Mouse (Mus musculus) intestine, postnatal 0 days (tissue): ENCODE measurements at regions not wholly inside any gene's neighbourhood (a gene's known extent, or its start where the extent isn't known, plus 50 kb on each side); places are given as distances from the start of the nearest gene placed in this dataset.

ENCODE experiments used
- ATAC-seq: fragments of 200-750 bp; cut with Nextera tagmentation; 2 replicates; pipeline ENCODE4 v1.8.0; 2017; ENCODE audit warnings: mild to moderate bottlenecking, moderate TSS enrichment, moderate library complexity
- H3K27ac ChIP-seq: fragments of 300-500 bp; sonication (generic); 2 replicates; pipeline ENCODE4 v1.5.1; 2014; ENCODE audit warnings: mild to moderate bottlenecking, low read depth, low read length, moderate library complexity
- H3K27me3 ChIP-seq: fragments of 300-500 bp; sonication (generic); replicated peaks from 2 replicates; pipeline ENCODE4 v1.6.1; 2014; ENCODE audit warnings: low read length, mixed read lengths; ENCODE audit not compliant: control insufficient read depth, insufficient read depth
- H3K36me3 ChIP-seq: fragments of 300-500 bp; sonication (generic); 2 replicates; pipeline ENCODE4 v1.6.1; 2014; ENCODE audit warnings: mild to moderate bottlenecking, moderate library complexity; ENCODE audit not compliant: control insufficient read depth, insufficient read depth
- H3K4me1 ChIP-seq: fragments of 300-500 bp; sonication (generic); replicated peaks from 2 replicates; pipeline ENCODE4 v1.6.1; 2014; ENCODE audit warnings: antibody characterized with exemption, low read length, mixed read lengths; ENCODE audit not compliant: control insufficient read depth, insufficient read depth
- H3K4me2 ChIP-seq: fragments of 300-500 bp; sonication (generic); replicated peaks from 2 replicates; pipeline ENCODE4 v1.6.1; 2014; ENCODE audit warnings: low read depth, mild to moderate bottlenecking, moderate library complexity
- H3K4me3 ChIP-seq: fragments of 300-500 bp; sonication (generic); 2 replicates; pipeline ENCODE4 v1.5.1; 2014; ENCODE audit warnings: low read depth, low read length
- H3K9ac ChIP-seq: fragments of 300-500 bp; sonication (generic); 2 replicates; pipeline ENCODE4 v1.6.1; 2014; ENCODE audit warnings: mild to moderate bottlenecking, low read depth, low read length
- H3K9me3 ChIP-seq: fragments of 300-500 bp; sonication (generic); 2 replicates; pipeline ENCODE4 v1.6.1; 2016; ENCODE audit warnings: mixed run types; ENCODE audit not compliant: control insufficient read depth
- CTCF ChIP-seq: sonication (generic); IDR thresholded peaks from 2 replicates; pipeline ENCODE4 v1.5.1; 2016; ENCODE audit warnings: low read depth, mild to moderate bottlenecking, control low read depth, antibody characterized with exemption, moderate library complexity
- WGBS: fragments of 180-500 bp; shearing (Covaris S2); extraction: QIAGEN DNeasy Blood & Tissue Kit; methylation state at CpG from one replicate; pipeline ENCODE4 v1.1.7; 2014; 5-methylcytosine and 5-hydroxymethylcytosine counted together

DNA sequence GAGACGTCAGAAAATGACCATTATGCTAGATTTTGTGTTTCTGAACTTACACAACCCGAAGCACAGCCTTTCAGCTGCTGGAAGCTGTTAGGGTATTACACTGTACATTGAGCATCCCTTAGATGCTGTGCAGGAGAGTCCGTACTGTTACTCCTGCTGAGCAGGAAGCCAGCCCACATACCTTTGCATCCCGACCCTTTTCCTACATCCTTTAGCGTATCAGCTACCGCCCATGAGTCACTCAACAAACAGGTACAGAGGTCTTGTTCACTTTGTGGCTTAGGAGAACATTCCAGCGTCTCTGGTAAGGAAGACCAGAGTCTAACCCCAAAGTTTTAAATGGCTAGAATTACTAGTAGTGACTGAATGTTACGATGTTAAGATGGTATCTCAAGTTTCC is 311.4 kb upstream of the Pitrm1 start:
- Histone ChIP-seq H3K27me3 (no peaks in the 10 kb centered on the region), H3K4me2 (no peak overlapping the region), H3K9me3 (no peaks in the 10 kb centered on the region), H3K4me1 (no peaks in the 10 kb centered on the region), H3K36me3 (no peaks in the 10 kb centered on the region), H3K4me3 (no peak overlapping the region), H3K27ac (no peak overlapping the region), H3K9ac (no peak overlapping the region)
- no peak for ATAC-seq
- TF ChIP-seq CTCF: no peak
- 85% methylated on average over 8 of the region's 8 CpGs for WGBS

DNA sequence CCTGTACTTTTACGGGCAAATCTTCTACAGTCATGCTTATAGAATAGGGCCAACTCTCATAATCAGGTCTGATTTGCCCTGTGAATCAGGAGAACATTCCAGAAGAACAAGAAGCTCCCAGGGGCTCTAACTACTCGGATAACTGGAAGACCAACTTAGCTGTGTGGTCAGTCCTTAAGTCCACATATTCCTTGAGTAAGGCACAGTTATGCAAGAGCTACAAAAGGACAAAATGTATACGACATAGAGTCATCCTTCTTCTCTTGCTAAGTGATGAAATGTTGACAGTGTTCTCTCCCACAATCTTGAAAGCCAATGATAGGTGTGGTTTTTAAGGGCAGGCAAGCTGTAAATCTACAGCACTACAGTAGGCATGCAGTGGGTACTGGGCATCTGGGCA is 310.7 kb upstream of the Pitrm1 start:
- H3K4me3 ChIP-seq: no peak overlapping the region
- no peak for TF ChIP-seq CTCF
- ATAC-seq: no peak
- no peak overlapping the region for H3K9ac ChIP-seq
- no peaks in the 10 kb centered on the region for H3K27me3 ChIP-seq
- H3K36me3 ChIP-seq: no peaks in the 10 kb centered on the region
- H3K4me1 ChIP-seq: no peaks in the 10 kb centered on the region
- no peak overlapping the region for H3K27ac ChIP-seq
- H3K4me2 ChIP-seq: no peak overlapping the region
- H3K9me3 ChIP-seq: no peaks in the 10 kb centered on the region
- 77% methylated on average over 3 of the region's 3 CpGs for WGBS

DNA sequence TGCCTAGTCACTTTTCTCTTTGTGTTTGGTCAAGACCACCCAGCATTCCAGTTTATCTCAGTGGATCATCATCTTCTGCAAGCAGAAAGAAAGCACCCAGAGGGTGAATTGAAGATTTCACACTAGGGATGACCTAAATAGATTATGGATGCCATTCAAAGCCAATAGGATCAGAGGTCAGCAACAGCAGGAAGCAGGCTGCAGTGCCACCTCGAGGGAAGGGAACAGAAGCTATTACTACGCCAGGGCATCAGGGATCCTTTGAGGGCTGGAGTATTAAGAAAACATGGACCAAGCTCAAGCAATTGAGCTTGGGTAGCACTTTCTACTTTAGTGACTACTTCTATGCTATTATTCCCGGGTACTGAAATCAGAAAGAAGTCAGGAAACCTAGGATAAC is 307.1 kb upstream of the Pitrm1 start:
- no peak overlapping the region for H3K4me2 ChIP-seq
- H3K9me3 ChIP-seq: no peaks in the 10 kb centered on the region
- no peaks in the 10 kb centered on the region for H3K4me1 ChIP-seq
- no peaks in the 10 kb centered on the region for H3K27me3 ChIP-seq
- 57% methylated on average over 3 of the region's 3 CpGs for WGBS
- TF ChIP-seq CTCF: peak; percentile 58
- no peak overlapping the region for H3K27ac ChIP-seq
- H3K9ac ChIP-seq: no peak overlapping the region
- no peak overlapping the region for H3K4me3 ChIP-seq
- ATAC-seq: no peak
- H3K36me3 ChIP-seq: no peaks in the 10 kb centered on the region

DNA sequence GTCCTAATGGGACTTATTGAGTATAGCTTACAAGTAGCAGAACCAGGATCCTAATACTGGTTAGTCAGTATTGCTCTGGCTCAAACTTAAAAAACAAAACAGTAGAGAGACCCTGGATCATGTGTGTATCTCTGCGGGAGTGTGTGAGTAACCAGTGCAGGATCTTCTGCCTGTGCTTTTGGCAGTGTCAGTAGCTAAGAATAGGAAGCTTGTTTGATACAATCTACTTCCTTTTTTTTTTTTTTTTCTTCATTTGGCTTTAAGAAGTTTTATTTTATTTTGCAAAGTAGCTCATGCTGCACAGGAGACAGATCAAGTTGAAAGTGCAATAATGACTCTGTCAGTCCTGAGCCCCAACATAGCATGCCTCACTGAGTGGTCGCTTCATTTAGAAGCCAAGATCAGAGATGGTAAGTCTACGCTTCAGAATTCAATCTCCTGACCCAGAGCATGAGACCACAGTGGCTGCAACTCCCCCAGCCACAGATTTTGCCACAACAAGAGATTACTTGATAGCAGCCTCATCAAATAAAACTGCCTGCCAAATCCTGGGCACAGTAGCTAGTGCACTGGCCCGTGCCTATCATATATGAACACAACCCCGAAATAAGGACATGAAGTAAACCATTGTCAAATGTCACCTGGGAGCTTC is 306.4 kb upstream of the Pitrm1 start:
- 89% methylated on average over 5 of the region's 5 CpGs for WGBS
- no peak for TF ChIP-seq CTCF

DNA sequence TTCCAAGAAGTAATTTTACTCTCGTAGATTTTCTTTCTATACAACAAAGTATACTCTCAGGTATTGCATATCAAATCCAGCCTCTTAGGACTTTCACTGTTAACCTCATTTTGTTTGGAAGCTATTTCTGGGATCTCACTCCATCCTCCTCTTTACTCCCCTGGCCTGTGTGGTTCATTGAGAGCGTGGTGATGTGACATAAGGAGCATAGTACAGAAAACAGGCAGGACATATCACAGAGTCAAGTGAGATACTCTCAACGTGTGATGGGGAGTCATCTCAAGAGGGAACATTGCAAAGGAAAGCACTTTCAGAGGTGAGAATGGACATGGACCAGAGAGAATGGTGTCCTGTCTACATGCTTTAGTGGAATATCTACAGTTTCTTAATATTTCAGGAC is 297.8 kb upstream of the Pitrm1 start:
- no peak overlapping the region for H3K4me3 ChIP-seq
- no peaks in the 10 kb centered on the region for H3K36me3 ChIP-seq
- H3K27me3 ChIP-seq: no peaks in the 10 kb centered on the region
- H3K4me1 ChIP-seq: no peaks in the 10 kb centered on the region
- H3K4me2 ChIP-seq: no peak overlapping the region
- WGBS: 82% methylated on average over 3 of the region's 3 CpGs
- no peaks in the 10 kb centered on the region for H3K9me3 ChIP-seq
- no peak overlapping the region for H3K27ac ChIP-seq
- no peak for TF ChIP-seq CTCF
- ATAC-seq: no peak
- no peak overlapping the region for H3K9ac ChIP-seq

More for the DNA sequence above, 306.4 kb upstream of the Pitrm1 start:
- no peak overlapping the region for H3K4me2 ChIP-seq
- no peaks in the 10 kb centered on the region for H3K36me3 ChIP-seq
- ATAC-seq: no peak
- H3K4me3 ChIP-seq: no peak overlapping the region
- no peaks in the 10 kb centered on the region for H3K4me1 ChIP-seq
- no peak overlapping the region for H3K27ac ChIP-seq
- no peaks in the 10 kb centered on the region for H3K27me3 ChIP-seq
- H3K9ac ChIP-seq: no peak overlapping the region
- H3K9me3 ChIP-seq: no peaks in the 10 kb centered on the region

DNA sequence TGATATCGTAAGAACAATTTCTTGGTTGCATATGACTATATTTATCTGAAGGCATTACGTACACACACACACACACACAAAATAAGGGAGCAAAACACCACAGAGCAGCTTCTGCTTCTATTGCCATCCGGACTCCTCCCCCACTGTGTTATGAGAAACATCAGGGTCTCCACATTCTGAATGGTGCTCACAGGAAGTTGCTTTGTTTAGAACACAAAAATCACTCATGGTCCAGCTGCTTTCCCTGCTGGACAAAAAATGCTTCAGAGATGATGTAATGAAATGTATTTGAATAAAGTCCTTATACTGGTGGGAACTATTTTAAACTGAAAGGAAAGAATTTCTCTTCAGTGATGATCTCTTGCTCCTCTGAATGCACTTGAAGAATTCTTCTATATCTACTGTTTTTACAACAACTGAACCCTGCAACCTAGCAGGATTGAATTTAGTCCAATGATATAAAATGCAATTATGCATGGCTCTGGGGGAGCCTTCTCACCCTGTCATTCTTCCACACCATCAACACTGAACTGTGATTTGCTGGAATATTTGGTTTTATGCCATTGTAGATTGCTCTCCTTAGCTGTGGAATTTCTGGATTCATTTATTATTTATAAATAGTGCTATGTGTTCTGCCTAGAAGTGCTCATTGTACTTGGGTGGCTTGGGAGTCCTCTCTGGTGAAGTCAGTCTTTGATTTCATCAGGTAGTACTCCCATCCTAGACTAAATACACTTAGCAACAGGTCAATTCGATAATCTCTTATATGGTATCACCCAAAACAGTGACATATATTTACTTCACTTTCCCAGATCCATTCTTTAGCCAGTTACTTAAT is 296.7 kb upstream of the Pitrm1 start:
- Histone ChIP-seq H3K36me3 (no peaks in the 10 kb centered on the region), H3K4me3 (no peak overlapping the region), H3K4me1 (no peaks in the 10 kb centered on the region), H3K27me3 (no peaks in the 10 kb centered on the region), H3K27ac (no peak overlapping the region), H3K9ac (no peak overlapping the region), H3K9me3 (no peaks in the 10 kb centered on the region), H3K4me2 (no peak overlapping the region)
- no peak for ATAC-seq
- 68% methylated on average over 4 of the region's 4 CpGs for WGBS
- no peak for TF ChIP-seq CTCF
